Mouse (Mus musculus) MEL (cell line): ENCODE data around the gene Rnaseh1.

Experiments
- BHLHE40 ChIP-seq: IDR thresholded peaks from 2 replicates; pipeline ENCODE4 v1.6.1; 2012; ENCODE audit warnings: low read depth, mild to moderate bottlenecking, inconsistent platforms, low read length, improper control_type of control experiment, borderline replicate concordance
- CTCF ChIP-seq, 3 experiments: IDR thresholded peaks in 2 of 3; conservative IDR thresholded peaks in 1 of 3; 2 replicates each; pipeline ENCODE4 v1.5.1; 2011 to 2012; ENCODE audit warnings: low read length in 3 of 3, low read depth in 2 of 3, mild to moderate bottlenecking in 2 of 3, improper control_type of control experiment in 1 of 3, inconsistent platforms in 1 of 3, mixed read lengths in 1 of 3, moderate library complexity in 1 of 3; ENCODE audit not compliant: control insufficient read depth in 1 of 3, insufficient read depth in 1 of 3, poor library complexity in 1 of 3, severe bottlenecking in 1 of 3
- EP300 ChIP-seq, 2 experiments: IDR thresholded peaks; 2 replicates each; pipeline ENCODE4 v1.6.1; 2011; ENCODE audit warnings: improper control_type of control experiment in 2 of 2, low read length in 2 of 2, low read depth in 1 of 2, mild to moderate bottlenecking in 1 of 2
- GABPA ChIP-seq: IDR thresholded peaks from 2 replicates; pipeline ENCODE4 v1.6.1; 2012; ENCODE audit warnings: low read depth, mild to moderate bottlenecking, inconsistent platforms, low read length, improper control_type of control experiment, moderate library complexity
- GATA1 ChIP-seq: IDR thresholded peaks from 2 replicates; pipeline ENCODE4 v1.6.1; 2011; ENCODE audit warnings: low read depth, low read length, improper control_type of control experiment
- JUND ChIP-seq: IDR thresholded peaks from 2 replicates; pipeline ENCODE4 v1.6.1; 2011; ENCODE audit warnings: low read depth, mild to moderate bottlenecking, improper control_type of control experiment, low read length
- MXI1 ChIP-seq: IDR thresholded peaks from 2 replicates; pipeline ENCODE4 v1.6.1; 2011; ENCODE audit warnings: mild to moderate bottlenecking, low read depth, low read length, improper control_type of control experiment
- MYC ChIP-seq: IDR thresholded peaks from 2 replicates; pipeline ENCODE4 v1.6.1; 2011; ENCODE audit warnings: low read depth, mild to moderate bottlenecking, low read length, improper control_type of control experiment, moderate library complexity
- POLR2A ChIP-seq, 2 experiments: IDR thresholded peaks; 2 replicates each; pipeline ENCODE4 v1.6.1; 2011 to 2012; ENCODE audit warnings: low read length in 2 of 2, mild to moderate bottlenecking in 2 of 2, control low read depth in 1 of 2, improper control_type of control experiment in 1 of 2, low read depth in 1 of 2, moderate library complexity in 1 of 2; ENCODE audit not compliant: control insufficient read depth in 1 of 2, insufficient read depth in 1 of 2, poor library complexity in 1 of 2
- POLR2AphosphoS2 ChIP-seq: IDR thresholded peaks from 2 replicates; pipeline ENCODE4 v1.6.1; 2011; ENCODE audit warnings: low read length, improper control_type of control experiment
- POLR2AphosphoS5 ChIP-seq: IDR thresholded peaks from 2 replicates; pipeline ENCODE4 v1.6.1; 2012; ENCODE audit warnings: low read depth, borderline replicate concordance, mild to moderate bottlenecking, inconsistent platforms, low read length, moderate library complexity, mixed read lengths
- RAD21 ChIP-seq: IDR thresholded peaks from 2 replicates; pipeline ENCODE4 v1.6.1; 2011; ENCODE audit warnings: mild to moderate bottlenecking, low read depth, low read length, improper control_type of control experiment
- TAL1 ChIP-seq: IDR thresholded peaks from 2 replicates; pipeline ENCODE4 v1.6.1; 2012; ENCODE audit warnings: mild to moderate bottlenecking, inconsistent platforms, low read length, moderate library complexity, mixed read lengths

DNA sequence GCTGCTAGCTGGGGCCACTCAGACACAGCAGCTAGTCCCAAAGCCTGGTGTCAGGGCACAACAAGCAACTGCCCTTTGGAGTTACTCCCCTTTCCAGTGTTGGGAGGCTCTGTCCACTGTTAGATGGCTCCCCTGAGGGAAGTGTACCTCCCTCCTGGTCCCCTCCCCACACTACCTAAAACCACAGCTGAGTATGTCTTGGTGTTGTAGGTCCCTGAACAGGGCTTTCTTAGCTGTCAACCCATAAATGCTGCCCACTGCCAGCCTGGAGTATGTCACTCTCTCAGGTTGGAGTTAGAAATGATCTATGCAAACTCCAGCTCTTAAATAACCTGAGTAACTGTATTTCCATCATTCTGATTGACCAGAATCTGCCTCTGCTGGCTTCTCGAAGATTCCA is 26.8 kb upstream of the Rnaseh1 start:
- TF ChIP-seq EP300 (IDR thresholded peaks at IDR 0.05; ENCODE audit: low read depth in 1 of 2, low read length in 2 of 2) (no peak), CTCF (IDR thresholded peaks at IDR 0.05 in 2 of 3, conservative IDR thresholded peaks at IDR 0.05 in 1 of 3; ENCODE audit: control insufficient read depth in 1 of 3, insufficient read depth in 1 of 3, low read depth in 2 of 3, low read length in 3 of 3, poor library complexity in 1 of 3, severe bottlenecking in 1 of 3) (no peak), GATA1 (no peak), JUND (no peak), POLR2AphosphoS5 (no peak), MXI1 (no peak), TAL1 (no peak), POLR2AphosphoS2 (no peak), GABPA (no peak), POLR2A (IDR thresholded peaks at IDR 0.05; ENCODE audit: control insufficient read depth in 1 of 2, insufficient read depth in 1 of 2, low read depth in 1 of 2, low read length in 2 of 2, poor library complexity in 1 of 2) (no peak), BHLHE40 (no peak), RAD21 (no peak), MYC (no peak)
